Mouse (Mus musculus) CD4-positive, CD25-positive, alpha-beta regulatory T cell, adult 2 months (primary cell): ENCODE measurements at regions not wholly inside any gene's neighbourhood (a gene's known extent, or its start where the extent isn't known, plus 50 kb on each side); places are given as distances from the start of the nearest gene placed in this dataset.
A peak's percentile ranks its signal among the peaks of the same experiment; 100 is the strongest.

Experiments
- DNase-seq: peaks from one replicate; pipeline ENCODE4 v3.0.0-alpha.2; 2012; ENCODE audit warnings: low read depth, low spot score

DNA sequence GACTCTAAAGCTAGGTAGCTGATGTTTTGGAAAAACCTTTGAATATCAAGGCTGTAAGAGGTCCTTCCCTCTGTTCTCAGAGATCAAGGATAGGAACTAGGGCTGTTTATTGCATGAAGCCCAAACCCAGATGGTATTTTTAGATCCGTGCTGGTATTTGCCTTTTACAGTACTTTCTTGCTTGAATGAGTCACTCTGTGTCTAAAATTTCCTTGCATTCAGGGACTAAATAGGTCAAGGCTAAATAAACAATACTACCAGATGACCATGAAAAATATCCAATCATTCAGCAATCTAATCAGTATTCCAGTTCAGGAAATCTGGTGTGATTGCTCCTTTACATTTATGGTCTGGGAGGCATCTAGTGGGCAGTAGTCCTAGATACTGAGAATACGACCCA is 243.6 kb downstream of the Btg1 start:
- no peak for DNase-seq

DNA sequence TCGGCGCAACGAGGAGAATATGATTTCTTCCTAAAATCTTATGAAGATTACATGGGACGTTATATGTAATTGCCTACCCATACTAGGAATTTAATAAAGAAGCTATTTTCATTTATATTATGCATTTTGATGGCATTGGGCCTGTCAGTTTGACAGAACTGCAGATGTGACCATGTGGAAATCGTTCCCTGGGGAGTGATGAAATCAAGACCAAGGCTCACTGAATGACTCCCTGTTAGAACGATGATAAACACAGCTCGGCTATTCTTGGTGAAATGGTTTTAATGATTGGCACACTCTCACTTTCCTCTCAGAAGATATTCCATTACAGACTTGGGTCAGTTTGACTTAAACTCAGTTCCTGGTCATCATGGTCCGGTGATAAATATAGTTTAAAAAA is 246.4 kb downstream of the Btg1 start:
- DNase-seq = no peak

- no peak for DNase-seq
Observed at GRCm38 (mm10) chr10:96866468-96866867, 249.7 kb downstream of the Btg1 start.

GRCm38 (mm10) chr10:96871559-96872160 is 254.9 kb downstream of the Btg1 start:
- DNase-seq = peak; percentile 36

GRCm38 (mm10) chr10:96874646-96875045 is 257.8 kb downstream of the Btg1 start:
- DNase-seq = no peak

GRCm38 (mm10) chr10:96875676-96876075 is 258.9 kb downstream of the Btg1 start:
- no peak for DNase-seq

DNA sequence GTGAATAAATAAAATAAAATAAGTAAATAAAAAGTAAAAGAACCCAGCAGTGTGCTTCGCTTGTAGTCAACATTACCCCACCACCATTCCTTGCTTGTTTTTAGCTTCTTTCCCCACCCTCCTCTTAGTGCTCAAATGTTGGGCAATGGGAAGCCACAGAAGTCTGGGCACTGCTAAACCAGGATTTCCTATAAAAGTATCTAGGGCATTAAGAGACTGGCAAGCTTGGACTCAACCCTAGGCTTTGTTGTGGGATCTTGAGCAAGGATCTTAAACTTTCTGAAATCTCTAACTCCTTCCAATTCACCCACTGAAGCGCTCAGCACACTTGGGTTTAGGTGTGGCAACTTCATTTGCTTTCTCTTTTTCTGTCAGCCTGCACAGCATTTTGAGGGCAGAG is 262.6 kb downstream of the Btg1 start:
- DNase-seq = no peak

- no peak for DNase-seq
Observed at GRCm38 (mm10) chr10:96880771-96881170, 264.0 kb downstream of the Btg1 start.

DNA sequence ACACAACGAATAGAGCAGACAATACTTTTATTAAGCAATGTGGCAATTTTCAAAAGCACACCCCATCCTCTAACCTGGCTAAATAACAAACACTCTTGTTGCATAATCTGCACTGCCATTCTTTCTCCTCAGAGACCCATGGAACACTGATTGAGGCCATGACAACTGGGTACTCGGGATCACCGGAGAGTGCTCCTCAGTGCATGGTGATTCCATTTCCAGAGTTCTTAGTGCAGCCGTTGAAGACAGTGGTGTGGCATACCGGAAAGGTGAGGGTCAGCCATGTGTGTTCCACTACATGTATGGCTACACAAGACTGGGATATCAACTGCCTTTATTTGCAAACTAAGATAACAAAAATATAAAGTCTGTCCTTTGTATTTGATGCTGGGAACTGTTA is 264.4 kb downstream of the Btg1 start:
- DNase-seq = no peak

DNA sequence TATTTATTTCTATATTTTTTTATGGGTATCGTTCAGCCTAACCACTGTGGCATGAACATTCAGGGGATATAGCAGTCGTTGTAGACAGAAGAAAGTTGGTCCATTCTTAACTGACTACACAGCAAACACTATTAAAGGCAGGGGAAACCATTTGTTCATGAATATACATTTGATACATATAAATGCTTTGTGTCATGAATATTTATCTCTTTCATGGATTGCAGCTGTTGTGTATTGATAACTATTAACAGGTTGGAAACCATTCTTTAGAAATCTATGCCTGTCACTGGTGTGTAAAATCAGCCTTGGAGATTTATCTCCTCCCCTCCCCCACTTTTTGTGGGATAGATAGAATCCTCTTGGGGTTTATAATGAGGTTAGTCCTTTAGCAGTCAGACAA is 264.9 kb downstream of the Btg1 start:
- no peak for DNase-seq

- DNase-seq = no peak
Observed at GRCm38 (mm10) chr10:96901150-96901549, 284.3 kb downstream of the Btg1 start.

GRCm38 (mm10) chr10:96905098-96905809 is 288.4 kb downstream of the Btg1 start:
- DNase-seq = no peak

DNA sequence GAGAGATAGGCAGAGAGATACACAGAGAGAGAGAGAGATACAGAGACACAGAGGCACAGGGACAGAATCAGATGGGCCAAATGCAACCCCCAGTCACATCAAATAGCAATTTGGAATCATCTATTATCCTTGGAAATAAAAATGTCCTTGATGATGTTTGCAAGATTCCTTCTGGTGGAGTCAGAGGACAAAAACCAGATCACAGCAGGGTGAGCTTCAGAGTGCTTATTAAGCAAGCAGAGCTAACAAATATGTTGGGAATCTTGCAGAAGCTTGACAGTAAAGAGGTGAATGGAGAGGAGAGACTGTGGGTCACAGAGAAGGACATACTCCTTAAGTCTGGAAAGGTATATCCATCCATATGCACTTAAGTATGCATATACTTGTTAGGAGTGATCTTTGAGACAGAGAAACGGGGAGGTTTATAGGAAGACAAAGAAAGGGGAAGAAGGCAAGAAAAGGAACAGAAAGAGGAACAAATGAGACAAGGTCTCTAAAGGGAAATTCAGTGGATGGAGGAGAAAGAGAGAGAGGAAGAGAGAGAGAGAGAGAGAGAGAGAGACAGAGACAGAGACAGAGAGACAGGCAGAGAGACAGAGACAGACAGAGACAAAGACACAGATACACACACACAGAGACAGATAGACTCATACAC is 293.0 kb downstream of the Btg1 start:
- no peak for DNase-seq

DNA sequence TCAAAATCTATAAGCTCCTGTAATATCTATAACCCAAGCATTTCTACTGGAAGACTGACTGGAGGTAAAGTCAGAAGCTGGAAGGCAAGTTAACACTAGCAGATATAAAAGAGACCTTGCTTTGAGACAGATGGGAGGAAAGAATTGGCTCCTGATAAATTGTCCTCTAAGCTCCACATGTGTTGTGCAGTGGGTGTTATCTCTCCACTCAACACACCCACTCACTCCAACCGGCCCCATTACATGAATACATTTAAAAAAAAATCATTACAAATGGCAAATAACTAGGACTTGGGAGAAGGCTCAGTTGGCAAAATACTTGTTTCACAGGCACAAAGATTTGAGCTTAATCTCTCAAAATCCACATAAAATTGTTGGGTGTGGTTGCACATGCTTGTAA is 304.4 kb downstream of the Btg1 start:
- DNase-seq = no peak

- no peak for DNase-seq
Observed at GRCm38 (mm10) chr10:96924266-96924672, 307.5 kb downstream of the Btg1 start.

GRCm38 (mm10) chr10:96924722-96925121 is 307.9 kb downstream of the Btg1 start:
- DNase-seq = no peak

DNA sequence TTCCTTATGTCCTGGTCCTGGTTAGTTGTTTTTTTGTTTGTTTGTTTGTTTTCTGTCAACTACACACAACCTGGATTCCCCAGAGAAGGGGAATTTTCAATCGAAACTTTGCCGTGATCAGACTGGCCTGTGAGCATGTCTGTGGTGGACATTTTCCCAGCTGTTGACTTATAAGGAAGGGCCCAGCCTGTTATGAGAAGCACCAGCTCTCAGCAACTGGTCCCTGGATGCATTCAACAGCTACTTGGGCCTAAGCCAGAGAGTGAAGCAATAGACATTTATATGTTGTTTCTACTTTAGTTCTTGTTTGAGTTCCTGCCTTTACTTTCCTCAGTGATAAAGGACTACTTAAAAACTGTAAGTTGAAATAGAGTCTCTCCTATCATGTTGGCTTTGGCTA is 309.0 kb downstream of the Btg1 start:
- no peak for DNase-seq

DNA sequence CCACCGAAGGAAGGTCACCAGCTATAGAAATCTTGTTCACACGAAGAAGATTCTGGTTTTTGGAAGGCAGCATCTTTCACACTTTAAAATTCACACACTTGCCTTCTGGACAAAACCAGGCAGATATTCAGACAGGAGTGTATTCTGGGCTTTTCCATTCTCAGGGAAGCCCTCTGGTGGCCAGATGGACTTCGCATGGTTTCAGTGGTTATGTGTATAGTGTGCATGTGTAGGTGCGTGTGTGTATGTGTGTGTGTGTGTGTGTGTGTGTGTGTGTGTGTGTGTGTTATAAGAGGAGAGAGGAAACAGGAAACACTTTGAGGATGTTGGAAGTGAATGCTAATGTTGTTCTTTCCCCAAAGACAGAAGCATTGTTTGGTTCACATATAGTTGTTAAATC is 317.9 kb downstream of the Btg1 start:
- peak; percentile 74 for DNase-seq

GRCm38 (mm10) chr10:96940887-96941518 is 324.2 kb downstream of the Btg1 start:
- DNase-seq = no peak

GRCm38 (mm10) chr10:96944229-96944628 is 327.4 kb downstream of the Btg1 start:
- no peak for DNase-seq

- DNase-seq = no peak
Observed at GRCm38 (mm10) chr10:96947971-96948370, 331.2 kb downstream of the Btg1 start.

DNA sequence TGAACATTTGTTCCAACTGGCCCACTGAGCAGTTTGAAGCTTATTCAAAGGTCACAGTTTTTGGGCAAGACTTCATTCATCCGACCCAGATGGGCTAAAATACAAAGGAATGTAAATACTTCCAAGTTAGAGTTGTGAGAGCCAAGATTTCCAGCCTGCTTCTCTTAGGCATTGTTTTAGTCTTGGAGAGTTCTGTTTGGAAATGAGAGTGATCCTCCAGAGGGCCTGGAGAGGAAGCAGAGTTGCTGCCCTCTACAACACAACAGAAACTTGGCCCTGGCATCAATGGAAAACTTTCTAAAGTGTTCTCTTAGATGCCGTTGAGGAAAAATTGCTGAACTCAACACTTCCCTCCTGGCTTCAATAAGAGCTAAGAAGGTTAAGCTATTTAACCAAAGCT is 332.1 kb downstream of the Btg1 start:
- DNase-seq = no peak
